Mouse (Mus musculus): ENCODE data around the gene Txndc11.

Gene Txndc11

DNA sequence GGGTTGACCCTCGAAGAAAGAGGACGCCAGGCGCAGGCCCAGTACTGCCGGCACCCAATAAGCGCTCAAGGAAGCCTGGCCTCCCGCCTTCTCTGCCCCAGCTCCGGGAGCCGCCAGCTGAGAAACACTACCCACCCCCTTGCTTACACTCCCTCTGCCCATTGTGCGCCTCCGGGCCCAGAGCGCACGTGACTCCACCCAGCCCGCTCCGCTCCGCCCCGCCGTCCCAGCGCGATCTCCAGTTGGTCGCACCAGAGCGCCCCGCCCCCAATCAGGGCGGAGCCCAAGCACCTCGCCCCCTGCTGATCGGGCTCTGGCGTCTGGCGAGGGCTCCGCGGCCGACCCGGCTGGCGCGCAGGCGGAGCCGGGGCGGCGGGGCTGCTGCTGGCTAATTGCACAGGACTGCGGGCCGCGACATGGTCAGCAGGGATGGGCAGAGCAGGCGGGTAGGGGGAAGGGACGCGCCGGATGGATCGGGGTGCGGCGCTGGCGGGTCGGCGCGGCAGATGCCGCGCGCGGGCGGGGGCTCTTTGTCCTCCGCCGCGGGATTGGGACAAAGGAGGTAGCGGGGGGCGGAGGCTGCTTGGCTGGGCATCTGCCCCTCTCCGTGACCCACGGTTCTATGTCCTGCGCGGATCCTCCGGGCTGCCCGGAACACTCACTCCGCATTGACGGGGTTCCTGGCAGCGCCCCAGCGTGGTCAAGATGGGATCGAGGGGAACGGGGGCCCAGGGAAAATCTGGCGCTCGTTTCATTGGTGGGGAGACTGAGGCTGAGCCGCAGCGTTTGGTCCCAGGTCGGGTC is 68.2 kb downstream of the Txndc11 start, which contains the start of gene Litaf:
Litaf (minus strand) TSS at position 129 of the 804 bp plus-strand sequence.
- peak; percentile 99 for DNase-seq (ENCODE audit: extremely low spot score)

DNA sequence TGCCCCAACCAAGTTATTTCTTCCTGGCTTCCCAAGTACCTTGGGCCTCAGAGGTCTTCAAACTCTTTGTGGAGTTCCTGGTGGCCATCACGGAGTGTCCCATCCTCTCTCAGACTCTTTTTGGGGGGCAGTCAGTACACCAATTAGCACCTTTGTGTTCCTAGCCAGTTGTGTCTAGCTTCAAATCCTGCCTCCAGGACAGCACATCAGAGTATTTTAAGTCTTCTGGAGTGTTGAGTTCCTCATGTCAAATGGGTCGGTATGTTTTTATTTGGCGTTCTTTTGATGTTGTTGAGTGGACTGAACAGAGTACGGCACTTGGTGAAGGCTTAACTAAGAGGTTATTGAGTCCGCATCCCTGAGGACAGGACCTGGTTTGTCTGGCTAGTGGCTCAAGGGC is 69.0 kb downstream of the Txndc11 start:
- DNase-seq (ENCODE audit: extremely low spot score) = peak; percentile 38

DNA sequence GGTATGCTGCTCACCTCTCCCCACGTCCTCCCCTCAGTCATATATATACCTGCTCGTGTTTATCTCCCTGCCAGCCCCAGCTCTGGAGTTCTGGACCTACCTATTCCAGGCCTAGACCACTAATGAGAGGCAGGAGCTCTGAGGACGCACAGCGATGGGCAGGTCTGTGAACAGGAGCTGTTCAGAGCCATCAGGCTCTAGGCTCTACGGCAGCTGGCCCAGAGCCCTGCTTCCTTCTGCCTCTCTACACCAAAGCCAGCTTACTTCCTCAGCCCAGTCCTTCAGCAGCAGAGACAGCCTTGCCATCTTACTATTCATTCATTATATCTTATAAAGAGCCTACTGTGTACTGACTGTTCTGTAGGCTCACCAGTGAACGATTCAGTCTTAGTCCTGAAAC is 69.7 kb downstream of the Txndc11 start:
- DNase-seq (ENCODE audit: extremely low spot score) = no peak

DNA sequence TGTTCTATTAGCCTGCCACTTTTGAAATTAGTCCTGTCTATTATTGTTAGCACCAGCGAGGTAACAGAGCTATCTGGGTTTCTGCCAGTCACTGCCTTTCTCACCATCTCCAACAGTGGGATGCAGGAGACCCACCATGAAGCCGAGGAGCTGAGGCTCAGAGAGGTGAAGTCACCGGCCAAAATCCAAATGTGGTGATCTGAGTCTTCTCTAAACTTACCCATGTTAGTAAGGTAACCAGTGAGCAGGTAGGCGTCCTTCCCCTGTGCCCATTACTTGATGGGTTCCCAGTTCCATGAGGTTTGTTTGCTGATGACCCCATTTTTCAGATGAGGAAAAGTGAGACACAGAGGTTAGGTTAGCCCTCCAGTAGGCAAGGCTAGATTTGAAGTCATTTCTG is 70.1 kb downstream of the Txndc11 start:
- DNase-seq (ENCODE audit: extremely low spot score) = no peak

GRCm38 (mm10) chr16:11062794-11063721 is 71.4 kb downstream of the Txndc11 start:
- peak; percentile 43 for DNase-seq (ENCODE audit: extremely low spot score)

- no peak for DNase-seq (ENCODE audit: extremely low spot score)
These were observed 73.8 kb downstream of the Txndc11 start, which contains the start of gene Snn for GRCm38 (mm10) chr16:11060645-11061044. Gene Snn (plus strand): TSS chr16:11060945.

DNA sequence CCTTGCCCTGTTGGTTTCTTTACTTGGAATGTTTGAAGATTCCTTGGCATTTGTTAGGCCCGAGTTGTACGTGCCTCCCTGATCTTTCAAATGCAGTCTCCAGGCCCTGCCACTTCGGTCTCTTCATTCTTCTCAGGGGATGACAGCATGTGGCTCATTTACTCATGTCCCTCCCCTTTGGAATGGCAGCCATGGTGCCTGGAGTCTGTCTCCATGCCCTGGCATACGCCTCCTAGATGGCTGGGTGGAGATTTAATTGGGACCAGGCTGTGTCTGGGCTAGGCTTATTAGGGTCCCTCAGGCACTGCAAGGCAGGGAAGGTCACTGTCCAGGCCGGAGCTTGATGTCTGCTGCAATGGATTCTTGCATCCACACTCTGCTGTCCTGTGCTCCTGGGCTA is 78.5 kb downstream of the Txndc11 start:
- no peak for DNase-seq (ENCODE audit: extremely low spot score)

- DNase-seq (ENCODE audit: extremely low spot score) = no peak
These were observed 79.6 kb downstream of the Txndc11 start for GRCm38 (mm10) chr16:11054871-11055270.

- DNase-seq (ENCODE audit: extremely low spot score) = no peak
These were observed 80.0 kb downstream of the Txndc11 start for GRCm38 (mm10) chr16:11054409-11054808.

GRCm38 (mm10) chr16:11051134-11051533 is 83.3 kb downstream of the Txndc11 start:
- no peak for DNase-seq (ENCODE audit: extremely low spot score)

GRCm38 (mm10) chr16:11050226-11050625 is 84.2 kb downstream of the Txndc11 start:
- DNase-seq (ENCODE audit: extremely low spot score) = no peak

GRCm38 (mm10) chr16:11047130-11047529 is 87.3 kb downstream of the Txndc11 start:
- DNase-seq (ENCODE audit: extremely low spot score) = no peak

DNA sequence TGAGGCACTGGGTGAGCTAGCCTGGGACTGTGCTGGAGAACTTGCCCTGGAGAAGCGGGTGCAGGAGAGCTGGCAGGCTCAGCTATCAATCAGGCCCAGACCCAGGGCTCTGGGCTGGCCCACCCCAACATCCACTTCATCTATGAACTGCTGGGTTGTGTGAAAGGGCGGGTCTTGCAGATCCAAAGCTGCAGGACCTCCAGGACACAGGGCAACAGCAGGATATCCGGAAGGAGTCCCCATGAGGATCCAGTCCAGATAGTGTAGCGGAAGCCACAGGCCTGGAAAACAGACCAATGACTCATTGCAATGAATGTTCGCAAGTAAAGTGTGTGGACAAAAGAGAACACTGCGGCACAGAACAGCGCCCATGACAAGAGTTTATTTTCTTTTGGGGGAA is 88.0 kb downstream of the Txndc11 start:
- DNase-seq (ENCODE audit: extremely low spot score) = no peak

- no peak for DNase-seq (ENCODE audit: extremely low spot score)
These were observed 91.2 kb downstream of the Txndc11 start for GRCm38 (mm10) chr16:11043239-11043638.

DNA sequence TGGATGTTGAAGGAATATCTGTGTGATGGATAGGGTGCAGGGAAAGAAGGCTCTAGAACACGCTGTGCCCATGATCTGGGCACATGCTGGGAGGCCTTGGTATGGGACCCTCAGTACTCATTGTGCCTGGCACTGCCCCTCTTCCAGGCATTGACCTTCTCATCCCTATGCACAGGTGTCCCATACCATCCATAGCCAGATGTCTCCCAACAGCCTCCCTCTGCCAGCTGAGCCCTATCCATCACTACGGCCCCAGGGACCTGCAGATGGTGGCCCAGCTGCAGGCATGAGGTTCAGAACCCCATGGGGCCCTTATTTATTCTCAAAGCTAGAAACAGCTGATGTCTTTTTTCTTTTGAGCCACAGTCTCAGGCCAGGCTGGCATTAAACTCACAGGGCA is 93.8 kb downstream of the Txndc11 start:
- DNase-seq (ENCODE audit: extremely low spot score) = no peak

DNA sequence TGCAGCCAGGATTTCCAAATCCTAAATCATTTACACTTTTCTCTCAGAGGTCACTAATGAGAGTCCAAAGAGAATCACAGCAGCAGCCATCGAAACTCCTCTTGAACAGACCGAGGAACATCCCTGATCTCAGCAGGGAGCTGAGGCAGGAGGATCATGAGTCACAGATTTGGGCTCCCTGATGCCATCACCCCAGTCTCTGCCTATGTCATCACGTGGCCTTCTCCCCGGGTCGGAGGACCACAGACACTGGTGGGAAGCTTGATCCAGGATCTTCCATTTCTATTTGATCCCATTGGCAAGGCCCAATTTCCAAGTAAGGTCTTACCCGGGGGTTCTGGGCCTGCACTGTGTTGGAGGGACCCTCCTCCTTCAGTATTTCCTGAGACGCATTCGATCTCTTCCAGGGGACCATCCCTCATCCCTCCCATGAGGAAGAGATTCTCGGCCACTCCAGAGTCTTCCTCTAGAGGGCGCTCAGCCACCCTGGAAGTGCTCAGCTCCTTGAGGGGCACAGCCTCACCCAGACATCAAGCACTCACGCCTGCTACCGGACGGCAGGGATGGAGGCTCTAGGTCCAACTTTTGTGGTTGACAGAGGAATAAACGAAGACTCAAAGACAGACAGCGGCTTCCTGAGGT is 98.5 kb downstream of the Txndc11 start:
- DNase-seq (ENCODE audit: extremely low spot score) = peak; percentile 85

DNA sequence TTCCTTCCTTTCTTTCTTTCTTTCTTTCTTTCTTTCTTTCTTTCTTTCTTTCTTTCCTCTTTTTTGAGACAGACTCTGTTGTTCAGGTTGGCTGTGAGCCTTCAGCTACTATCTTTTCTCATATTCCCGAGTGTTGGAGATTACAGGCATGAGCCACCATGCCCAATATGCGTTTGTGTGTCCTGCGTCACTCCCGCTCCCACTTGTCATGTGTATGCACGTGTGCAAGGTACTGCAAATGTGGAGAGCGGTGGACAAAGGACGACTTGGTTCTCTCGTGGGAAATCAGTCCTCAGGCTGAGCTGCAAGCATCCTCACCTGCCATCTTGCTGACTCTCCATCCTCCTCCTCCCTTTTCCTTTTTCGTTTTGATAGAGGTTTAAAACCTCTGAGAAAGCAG is 99.2 kb downstream of the Txndc11 start:
- DNase-seq (ENCODE audit: extremely low spot score) = no peak

DNA sequence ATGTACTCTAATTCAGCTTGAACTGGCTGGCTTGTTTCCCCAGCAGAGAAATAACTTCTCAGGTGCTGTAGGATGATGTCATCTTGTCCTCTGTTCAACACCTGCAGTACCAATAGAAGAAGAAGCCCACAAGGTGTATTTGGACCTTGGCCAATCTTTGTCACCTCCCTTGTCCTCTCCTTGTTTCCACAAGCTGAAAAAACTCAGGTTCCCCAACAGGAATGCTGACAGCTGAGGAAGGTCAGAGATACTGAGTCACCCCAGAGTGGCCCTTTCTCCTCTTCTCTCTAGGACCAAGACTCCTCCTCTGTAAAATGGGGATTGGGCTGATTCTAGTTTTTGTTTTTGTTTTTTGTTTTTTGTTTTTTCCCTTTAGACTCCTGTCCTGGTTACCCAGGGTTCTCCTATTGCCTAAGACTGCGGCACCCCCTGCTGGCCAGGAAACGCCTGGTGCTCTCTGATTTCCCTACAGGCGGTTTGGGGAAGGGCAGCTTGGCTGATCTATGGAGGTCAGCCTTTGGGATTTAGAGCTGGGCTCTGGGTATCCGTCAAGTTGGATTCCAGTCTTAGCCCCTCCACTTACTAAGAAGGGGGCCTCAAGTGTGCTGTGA is 100.2 kb downstream of the Txndc11 start:
- peak; percentile 82 for DNase-seq (ENCODE audit: extremely low spot score)

DNA sequence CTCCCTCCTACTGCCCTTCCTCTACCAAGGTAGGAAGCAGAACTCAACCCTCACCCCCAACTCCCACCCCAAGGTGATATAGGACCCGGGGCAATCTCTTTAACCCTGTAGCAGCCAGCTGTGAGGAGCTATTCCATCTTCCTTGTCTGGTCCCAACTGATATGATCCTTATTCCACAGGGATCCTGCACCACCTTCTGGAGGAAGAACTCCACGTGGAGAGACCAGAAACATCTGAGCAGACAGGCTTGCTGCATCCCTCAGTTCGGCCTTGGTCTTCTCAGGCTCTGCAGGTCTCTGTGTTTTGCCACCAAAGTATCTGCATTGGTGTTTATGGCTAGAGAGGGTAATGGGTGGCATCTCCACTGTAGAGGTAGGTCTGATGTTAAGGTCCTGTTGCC is 103.1 kb downstream of the Txndc11 start:
- DNase-seq (ENCODE audit: extremely low spot score) = no peak

- no peak for DNase-seq (ENCODE audit: extremely low spot score)
These were observed 103.6 kb downstream of the Txndc11 start for GRCm38 (mm10) chr16:11030844-11031243.

DNA sequence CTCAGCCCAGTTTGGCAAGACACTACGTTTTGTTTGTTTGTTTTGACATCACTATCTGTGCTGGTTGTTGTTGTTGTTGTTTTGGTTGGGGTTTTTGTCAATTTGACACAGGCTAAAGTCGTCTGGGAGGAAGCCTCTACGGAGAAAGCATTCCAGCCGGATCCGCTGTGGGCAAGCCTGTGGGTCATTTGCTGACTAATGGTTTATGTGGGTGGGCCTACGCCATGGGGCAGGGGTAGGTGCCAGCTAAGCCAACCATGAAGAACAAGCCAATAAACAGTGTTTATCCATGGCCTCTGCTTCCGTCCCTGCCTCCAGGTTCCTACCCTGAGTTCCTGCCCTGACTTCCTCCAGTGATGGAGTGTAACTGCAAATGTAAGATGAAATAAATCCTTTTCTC is 106.2 kb downstream of the Txndc11 start:
- DNase-seq (ENCODE audit: extremely low spot score) = no peak

Measured in embryo, embryonic 9.5 days (tissue).